Mouse (Mus musculus) fibroblast of lung, adult 2 months (primary cell): ENCODE data around the gene Socs2.
A peak's percentile ranks its signal among the peaks of the same experiment; 100 is the strongest.

Experiments used
- DNase-seq: peaks from one replicate; pipeline ENCODE4 v3.0.0-alpha.2; 2011; ENCODE audit warnings: low read depth

The Socs2 gene

DNA sequence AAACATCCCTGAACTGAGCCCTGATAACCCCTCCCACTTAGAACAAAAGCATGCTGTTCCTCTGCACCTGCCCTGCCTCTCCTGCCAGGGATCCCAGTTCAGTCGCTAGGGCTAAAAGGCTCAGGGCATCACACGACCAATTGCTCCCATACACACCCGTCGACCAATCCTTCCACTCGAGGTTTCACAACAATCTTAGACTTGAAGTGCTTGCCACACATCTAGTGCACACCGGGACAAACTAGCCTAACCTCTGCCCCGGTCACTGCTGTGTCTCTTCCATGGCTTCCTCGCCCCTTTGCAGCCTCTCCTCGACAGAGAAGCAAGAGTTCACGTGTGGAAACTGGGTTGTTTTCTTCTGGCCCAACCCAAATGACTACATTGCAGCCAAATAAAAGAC is 3.3 kb upstream of the Socs2 start:
- DNase-seq, result no peak

- DNase-seq, result no peak
Observed at GRCm38 (mm10) chr10:95419726-95420125, 2.7 kb upstream of the Socs2 start.

GRCm38 (mm10) chr10:95418631-95419030 is 1.7 kb upstream of the Socs2 start:
- no peak for DNase-seq

DNA sequence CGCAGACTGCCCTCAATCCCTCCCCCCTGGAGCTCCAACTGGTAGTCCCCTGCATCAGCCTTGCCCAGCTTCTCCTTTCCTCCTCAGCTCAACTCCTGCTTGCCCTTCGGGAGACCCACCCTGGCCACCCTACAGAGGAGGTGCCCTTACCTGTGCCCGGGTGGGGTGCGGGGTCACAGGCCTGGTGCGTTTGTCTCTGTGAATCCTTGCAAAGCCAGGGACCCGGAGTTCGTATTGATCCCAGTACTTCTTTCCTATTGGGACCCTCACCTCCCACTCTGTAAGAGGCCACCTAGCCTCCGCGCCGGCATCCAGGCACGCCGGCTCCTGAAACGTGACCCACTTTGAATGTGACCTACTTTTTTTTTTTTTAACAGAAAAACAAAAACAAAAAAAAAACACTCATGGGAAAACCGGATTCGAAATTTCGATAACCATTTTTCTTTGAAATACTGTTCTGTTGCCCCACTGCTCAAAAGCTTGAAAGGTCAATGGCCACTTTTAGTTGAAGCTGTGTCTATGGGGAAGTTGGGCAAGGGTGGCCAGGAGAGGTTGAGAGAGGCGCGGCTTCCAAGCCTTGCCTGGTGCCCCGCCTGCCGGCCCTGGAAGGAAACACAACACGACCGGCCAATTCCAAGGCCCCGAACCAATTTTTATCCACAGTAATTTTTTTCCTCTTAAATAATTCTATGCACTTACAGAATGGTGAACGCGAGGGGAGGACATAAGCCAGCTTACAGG is 686 bp upstream of the Socs2 start:
- DNase-seq, result peak; percentile 42

DNA sequence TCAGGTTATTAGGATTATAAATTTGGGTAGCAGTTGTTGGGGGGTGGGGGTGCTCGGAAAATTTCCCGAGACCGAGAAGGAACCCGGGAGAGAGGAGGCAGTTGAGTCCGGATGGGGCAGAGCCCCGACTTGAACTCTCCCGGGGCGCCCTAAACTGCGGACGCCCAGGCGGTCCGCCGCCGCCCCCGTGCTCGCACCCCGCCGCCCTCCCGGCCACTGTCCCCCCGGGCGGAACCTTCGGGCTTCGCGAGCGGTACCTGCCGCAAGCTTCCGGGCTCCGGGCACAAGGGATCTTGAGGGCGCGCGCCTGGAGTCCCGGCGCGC is 657 bp downstream of the Socs2 start:
- DNase-seq, result no peak

- no peak for DNase-seq
Observed at GRCm38 (mm10) chr10:95415533-95416360, 1.2 kb downstream of the Socs2 start.

DNA sequence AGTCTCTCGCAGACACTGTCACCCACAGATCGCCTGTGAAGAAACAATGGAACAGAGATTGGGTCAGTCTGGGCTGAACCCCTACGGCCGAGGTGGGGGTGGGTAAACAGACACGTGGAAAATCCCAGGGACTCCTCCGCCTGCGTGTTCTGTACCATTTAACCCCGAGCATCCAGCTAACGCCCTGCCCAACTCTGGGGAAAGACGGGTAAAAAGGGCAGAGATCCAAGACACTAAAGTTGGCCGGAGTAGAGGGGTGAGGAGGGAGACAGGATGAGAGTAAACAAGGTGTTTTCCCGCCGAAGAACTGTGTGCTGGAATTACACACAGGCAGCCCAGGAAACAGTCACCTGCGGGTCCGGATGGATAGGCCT is 1.8 kb downstream of the Socs2 start:
- no peak for DNase-seq

DNA sequence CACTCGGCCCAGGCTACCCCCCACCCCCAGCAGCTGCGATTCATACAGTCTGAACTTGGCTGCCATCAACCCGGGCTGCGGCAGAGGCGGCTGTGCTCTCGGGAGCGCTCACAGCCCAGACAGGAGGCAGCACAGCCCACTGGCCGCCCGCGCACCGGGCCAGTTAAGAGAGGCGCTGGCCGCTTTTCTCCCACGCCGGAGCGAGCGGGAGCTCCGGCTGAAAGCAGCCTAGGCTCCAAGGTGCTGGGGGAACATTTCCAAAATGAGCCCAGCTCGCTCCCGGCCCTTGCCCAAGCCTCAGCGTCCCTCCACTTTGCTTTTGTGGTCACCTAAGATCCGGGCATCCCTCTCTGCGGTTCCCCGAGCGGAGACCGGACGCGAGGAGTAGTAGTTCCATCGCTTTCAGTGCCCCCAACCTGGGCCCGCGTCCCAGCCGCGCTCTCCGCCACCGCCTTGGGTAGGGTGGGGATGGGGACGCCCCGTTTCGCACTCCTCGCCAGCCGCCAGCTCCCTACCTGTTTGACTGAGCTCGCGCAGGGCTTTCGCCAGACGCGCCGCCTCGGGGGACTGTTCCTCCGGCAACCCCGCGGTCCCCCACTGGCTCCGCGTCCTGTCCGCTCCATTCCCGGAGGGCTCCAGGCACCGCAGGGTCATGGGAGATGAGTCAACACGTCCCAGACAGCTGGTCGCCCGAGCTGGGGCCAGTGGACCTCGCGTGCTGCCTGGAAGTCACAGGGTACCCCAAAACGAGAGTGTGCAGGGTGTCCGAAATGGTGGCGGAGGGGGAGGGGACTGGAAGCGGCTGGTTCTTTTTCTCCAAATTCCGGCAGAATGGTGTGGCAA is 2.4 kb downstream of the Socs2 start:
- DNase-seq, result no peak

DNA sequence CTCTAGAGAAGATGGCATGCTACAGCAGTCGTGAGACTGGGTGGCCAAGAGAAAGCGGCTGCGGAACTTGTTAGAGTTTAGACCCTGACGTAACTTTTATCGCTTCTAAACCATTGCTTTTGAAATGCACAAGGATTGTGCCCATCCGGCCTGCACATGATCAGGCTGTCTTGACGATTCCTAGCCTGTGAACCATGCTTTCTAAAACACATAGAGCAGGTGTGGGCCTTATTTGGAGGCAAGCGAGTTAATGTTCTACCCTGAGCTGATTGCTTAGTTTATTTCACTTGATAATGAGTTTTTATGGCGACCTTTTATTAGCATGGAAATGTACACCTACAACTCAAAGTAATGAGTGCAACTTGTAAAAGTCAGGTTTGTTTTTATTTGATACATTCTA is 5.8 kb downstream of the Socs2 start:
- no peak for DNase-seq

- no peak for DNase-seq
Observed at GRCm38 (mm10) chr10:95410709-95411108, 6.3 kb downstream of the Socs2 start.

GRCm38 (mm10) chr10:95410209-95410608 is 6.8 kb downstream of the Socs2 start:
- no peak for DNase-seq

GRCm38 (mm10) chr10:95409149-95409548 is 7.8 kb downstream of the Socs2 start:
- no peak for DNase-seq

- no peak for DNase-seq
Observed at GRCm38 (mm10) chr10:95408487-95408886, 8.5 kb downstream of the Socs2 start.

DNA sequence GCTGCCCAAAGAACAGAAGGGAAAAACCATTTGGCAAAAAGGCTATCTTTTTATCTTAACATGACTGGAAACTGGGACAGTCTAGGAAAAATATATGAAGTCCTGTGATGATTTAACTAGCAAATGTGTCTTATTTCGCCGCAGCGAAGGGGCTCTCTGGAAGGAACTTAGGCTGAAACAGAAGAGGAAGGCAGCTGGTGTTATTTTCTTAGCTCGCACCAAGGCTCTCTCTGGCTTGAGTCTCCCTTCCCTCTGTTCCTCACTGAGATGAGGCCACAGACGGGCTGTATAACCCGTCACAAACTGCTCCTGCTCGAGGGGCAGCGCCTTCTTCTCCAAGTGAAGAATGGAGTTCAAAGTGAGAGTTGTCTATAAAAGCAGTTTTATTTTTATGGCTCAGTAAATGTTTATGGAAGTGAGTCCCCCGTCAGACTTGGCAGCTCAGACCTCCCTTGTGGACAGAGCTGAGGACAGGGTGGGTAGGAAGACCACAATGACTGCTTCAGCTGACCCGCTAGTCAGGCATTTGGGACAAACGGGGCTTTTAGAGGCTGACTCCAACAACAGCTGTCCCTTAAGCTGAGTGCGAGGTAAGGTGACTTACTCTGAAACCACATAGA is 9.3 kb downstream of the Socs2 start:
- no peak for DNase-seq

DNA sequence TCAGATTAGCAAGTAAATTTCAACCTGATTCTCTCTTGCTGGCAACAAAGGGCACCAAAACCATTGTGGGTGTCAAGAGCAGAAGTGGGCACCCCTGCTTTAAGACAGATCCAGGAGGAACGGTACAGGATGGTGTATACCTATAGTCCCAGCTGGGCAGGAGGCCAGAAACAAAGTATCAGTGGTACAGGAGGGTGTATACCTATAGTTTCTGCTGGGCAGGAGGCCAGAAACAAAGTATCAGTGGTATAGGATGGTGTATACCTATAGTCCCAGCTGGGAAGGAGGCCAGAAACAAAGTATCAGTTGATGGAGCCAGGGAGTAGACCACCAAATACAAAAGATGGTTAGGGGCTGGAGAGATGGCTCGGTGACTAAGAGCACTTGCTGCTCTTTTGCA is 12.2 kb downstream of the Socs2 start:
- DNase-seq, result no peak

DNA sequence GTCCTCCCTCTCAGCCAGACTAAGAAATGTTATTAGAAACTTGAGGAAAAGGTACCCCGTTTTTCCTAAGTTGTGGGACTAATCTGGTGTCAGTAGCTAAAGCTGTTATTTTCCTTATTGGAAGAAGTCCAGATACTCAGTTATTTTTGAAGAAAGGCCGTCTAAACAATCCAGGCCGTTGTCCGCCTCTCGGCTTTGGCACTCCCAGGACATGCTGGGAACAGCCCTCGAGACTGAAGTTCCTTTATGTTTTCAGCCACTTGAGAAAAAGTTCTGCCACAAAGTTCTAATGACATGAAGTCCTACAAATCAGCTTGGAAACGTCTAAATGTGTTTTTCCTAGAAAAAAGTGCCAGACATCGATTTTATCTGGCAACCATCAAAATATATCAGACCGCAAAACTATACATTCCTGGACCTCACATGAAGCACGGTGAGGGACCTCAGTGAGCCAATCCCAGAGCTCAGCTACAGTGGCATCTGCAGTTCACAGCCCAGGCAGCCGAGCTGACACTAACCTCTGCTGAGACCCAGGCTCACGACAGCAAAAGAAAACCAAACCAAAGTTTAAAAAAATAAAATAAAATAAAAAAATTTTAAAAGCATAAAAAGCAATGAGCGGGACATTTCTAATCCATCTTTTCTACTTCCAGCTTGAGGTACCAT is 17.2 kb downstream of the Socs2 start:
- DNase-seq, result no peak

DNA sequence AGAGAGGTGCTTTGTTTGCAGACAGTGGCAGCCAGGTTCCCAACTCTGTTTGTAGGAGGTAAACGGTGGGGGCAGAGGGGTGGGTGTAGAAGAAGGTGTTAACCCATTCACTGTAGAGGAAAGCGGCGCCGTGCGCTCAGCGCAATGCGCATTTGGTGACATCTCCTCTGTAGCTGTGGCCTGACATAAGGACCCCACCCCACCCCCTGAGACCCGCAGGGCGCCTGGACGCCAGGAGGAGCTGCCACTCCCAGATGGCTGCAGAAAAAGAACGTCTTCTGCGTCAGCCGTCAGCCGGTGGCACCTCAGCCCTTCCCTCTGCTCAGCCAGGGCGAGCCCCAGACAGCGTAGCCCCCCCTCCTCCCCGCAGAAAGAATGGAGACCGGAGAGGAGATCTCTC is 18.5 kb downstream of the Socs2 start:
- no peak for DNase-seq

GRCm38 (mm10) chr10:95397191-95397835 is 19.7 kb downstream of the Socs2 start:
- no peak for DNase-seq

DNA sequence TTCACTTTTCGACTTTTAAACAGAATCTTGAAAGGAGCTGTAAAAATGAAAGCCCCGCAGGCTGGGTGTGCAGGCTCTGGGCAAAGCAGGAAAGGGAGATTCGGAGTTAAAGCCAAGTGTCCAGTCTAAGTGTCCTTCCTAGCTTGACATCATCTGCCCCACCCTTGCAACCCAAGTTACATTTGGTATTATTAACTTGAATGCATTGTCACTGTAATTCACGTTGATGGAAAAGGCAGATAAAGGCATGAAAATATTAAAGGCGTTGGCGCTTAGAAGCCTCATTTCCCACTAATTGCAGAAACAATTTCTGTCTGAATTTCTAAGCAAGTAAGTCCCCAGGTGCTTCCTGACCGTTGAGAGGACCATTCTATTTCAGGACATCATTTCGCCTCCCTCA is 20.6 kb downstream of the Socs2 start:
- DNase-seq, result no peak

GRCm38 (mm10) chr10:95394819-95395812 is 21.9 kb downstream of the Socs2 start:
- no peak for DNase-seq
